Mouse (Mus musculus): ENCODE results near the gene Slc5a9. TPM values are rescaled to one million over a fixed set of nuclear protein-coding genes. Genes with fewer than 3 reads are reported as not detected.
"Not testable (repeated sequence)": the region's sequence is repeated elsewhere in the genome, so short reads cannot be mapped to it uniquely, and the experiment has no call there.

Gene Slc5a9
- polyA plus RNA-seq (2016; fragmentation: Nextera tagmentation; extraction: Ambion mirVana), result 0.20 and 0.25 TPM in 2 replicates

GRCm38 (mm10) chr4:111902775-111903174 is at the start of gene Slc5a9:
Slc5a9 (minus strand) TSS chr4:111902918.
- Histone ChIP-seq H3K4me1 (no peaks in the 10 kb centered on the region), H3K4me3 (no peak within 1 kb of the TSS), H3K36me3 (no peaks in the 10 kb centered on the region), H3K9ac (no peak within 1 kb of the TSS), H3K27me3 (no peaks in the 10 kb centered on the region), H3K27ac (no peak within 1 kb of the TSS), H3K4me2 (replicated peaks) (no peak within 1 kb of the TSS), H3K9me3 (no peaks in the 10 kb centered on the region)
- no peak for ATAC-seq (ENCODE audit: insufficient number of reproducible peaks, insufficient read depth, low FRiP score, low TSS enrichment)

GRCm38 (mm10) chr4:111919092-111919491 is 16.4 kb upstream of the Slc5a9 start, which contains the start of gene Skint8:
Skint8 (plus strand) TSS chr4:111919392.
- no peaks in the 10 kb centered on the region for H3K27me3 ChIP-seq
- no peaks in the 10 kb centered on the region for H3K4me1 ChIP-seq
- 83% methylated on average over 1 of the region's 1 CpGs for WGBS
- no peak within 1 kb of the TSS for H3K4me2 ChIP-seq (replicated peaks)
- no peak within 1 kb of the TSS for H3K4me3 ChIP-seq
- H3K36me3 ChIP-seq, result no peaks in the 10 kb centered on the region
- ATAC-seq (ENCODE audit: insufficient number of reproducible peaks, insufficient read depth, low FRiP score, low TSS enrichment), result no peak
- H3K9ac ChIP-seq, result no peak within 1 kb of the TSS
- no peak within 1 kb of the TSS for H3K27ac ChIP-seq
- no peaks in the 10 kb centered on the region for H3K9me3 ChIP-seq

- 41% methylated on average over 2 of the region's 2 CpGs for WGBS
- Histone ChIP-seq H3K9ac (no peak overlapping the region), H3K9me3 (no peaks in the 10 kb centered on the region), H3K4me3 (no peak overlapping the region), H3K36me3 (no peaks in the 10 kb centered on the region), H3K4me1 (no peaks in the 10 kb centered on the region), H3K27me3 (no peaks in the 10 kb centered on the region), H3K4me2 (replicated peaks) (no peak overlapping the region), H3K27ac (no peak overlapping the region)
- ATAC-seq (ENCODE audit: insufficient number of reproducible peaks, insufficient read depth, low FRiP score, low TSS enrichment), result no peak
Observed at GRCm38 (mm10) chr4:111907926-111908325, 5.2 kb upstream of the Slc5a9 start.

GRCm38 (mm10) chr4:111901473-111901872 is 1.2 kb downstream of the Slc5a9 start:
- no peak for ATAC-seq (ENCODE audit: insufficient number of reproducible peaks, insufficient read depth, low FRiP score, low TSS enrichment)
- no peaks in the 10 kb centered on the region for H3K27me3 ChIP-seq
- H3K4me3 ChIP-seq, result no peak overlapping the region

GRCm38 (mm10) chr4:111900491-111900890 is 2.2 kb downstream of the Slc5a9 start:
- not testable (repeated sequence) for H3K36me3 ChIP-seq; H3K4me1 ChIP-seq; H3K27me3 ChIP-seq; ATAC-seq (ENCODE audit: insufficient number of reproducible peaks, insufficient read depth, low FRiP score, low TSS enrichment); H3K4me3 ChIP-seq; H3K27ac ChIP-seq; H3K4me2 ChIP-seq (replicated peaks); H3K9me3 ChIP-seq; H3K9ac ChIP-seq
- 70% methylated on average over 1 of the region's 1 CpGs for WGBS

More at GRCm38 (mm10) chr4:111901473-111901872, 1.2 kb downstream of the Slc5a9 start:
- Histone ChIP-seq H3K27ac (no peak overlapping the region), H3K4me1 (no peaks in the 10 kb centered on the region), H3K4me2 (replicated peaks) (no peak overlapping the region), H3K9me3 (no peaks in the 10 kb centered on the region), H3K36me3 (no peaks in the 10 kb centered on the region), H3K9ac (no peak overlapping the region)
- WGBS, result 79% methylated on average over 1 of the region's 1 CpGs

GRCm38 (mm10) chr4:111898566-111898965 is 4.2 kb downstream of the Slc5a9 start:
- Histone ChIP-seq H3K36me3 (no peaks in the 10 kb centered on the region), H3K27me3 (no peaks in the 10 kb centered on the region), H3K9ac (no peak overlapping the region), H3K27ac (no peak overlapping the region), H3K4me2 (replicated peaks) (no peak overlapping the region), H3K4me1 (no peaks in the 10 kb centered on the region), H3K4me3 (no peak overlapping the region), H3K9me3 (no peaks in the 10 kb centered on the region)
- WGBS, result 69% methylated on average over 4 of the region's 4 CpGs
- ATAC-seq (ENCODE audit: insufficient number of reproducible peaks, insufficient read depth, low FRiP score, low TSS enrichment), result no peak

GRCm38 (mm10) chr4:111897755-111898154 is 5.0 kb downstream of the Slc5a9 start:
- no peaks in the 10 kb centered on the region for H3K9me3 ChIP-seq
- ATAC-seq (ENCODE audit: insufficient number of reproducible peaks, insufficient read depth, low FRiP score, low TSS enrichment), result no peak
- H3K36me3 ChIP-seq, result no peaks in the 10 kb centered on the region
- no peaks in the 10 kb centered on the region for H3K27me3 ChIP-seq
- H3K4me1 ChIP-seq, result no peaks in the 10 kb centered on the region
- H3K4me2 ChIP-seq (replicated peaks), result no peak overlapping the region
- no peak overlapping the region for H3K27ac ChIP-seq
- 40% methylated on average over 1 of the region's 1 CpGs for WGBS
- H3K4me3 ChIP-seq, result no peak overlapping the region
- no peak overlapping the region for H3K9ac ChIP-seq

GRCm38 (mm10) chr4:111892138-111892537 is 10.6 kb downstream of the Slc5a9 start:
- H3K4me2 ChIP-seq (replicated peaks), result no peak overlapping the region
- no peaks in the 10 kb centered on the region for H3K36me3 ChIP-seq
- no peaks in the 10 kb centered on the region for H3K4me1 ChIP-seq
- ATAC-seq (ENCODE audit: insufficient number of reproducible peaks, insufficient read depth, low FRiP score, low TSS enrichment), result no peak
- no peak overlapping the region for H3K4me3 ChIP-seq
- H3K27me3 ChIP-seq, result no peaks in the 10 kb centered on the region
- no peaks in the 10 kb centered on the region for H3K9me3 ChIP-seq
- no peak overlapping the region for H3K27ac ChIP-seq
- no peak overlapping the region for H3K9ac ChIP-seq

- no peaks in the 10 kb centered on the region for H3K27me3 ChIP-seq
- H3K36me3 ChIP-seq, result no peaks in the 10 kb centered on the region
- no peak overlapping the region for H3K9ac ChIP-seq
- H3K4me2 ChIP-seq (replicated peaks), result no peak overlapping the region
- H3K4me1 ChIP-seq, result no peaks in the 10 kb centered on the region
- WGBS, result 18% methylated on average over 4 of the region's 4 CpGs
- H3K4me3 ChIP-seq, result no peak overlapping the region
- ATAC-seq (ENCODE audit: insufficient number of reproducible peaks, insufficient read depth, low FRiP score, low TSS enrichment), result peak; percentile 71
- no peak overlapping the region for H3K27ac ChIP-seq
- no peaks in the 10 kb centered on the region for H3K9me3 ChIP-seq
Observed at GRCm38 (mm10) chr4:111886607-111887006, 16.1 kb downstream of the Slc5a9 start.

- Histone ChIP-seq H3K36me3 (no peaks in the 10 kb centered on the region), H3K4me1 (no peaks in the 10 kb centered on the region), H3K27ac (no peak overlapping the region), H3K4me3 (no peak overlapping the region), H3K9ac (no peak overlapping the region), H3K27me3 (no peaks in the 10 kb centered on the region), H3K9me3 (no peaks in the 10 kb centered on the region), H3K4me2 (replicated peaks) (0 out of 2 replicates have a peak overlapping the region, but pooled peaks have one; percentile 14)
- 11% methylated on average over 7 of the region's 7 CpGs for WGBS
- no peak for ATAC-seq (ENCODE audit: insufficient number of reproducible peaks, insufficient read depth, low FRiP score, low TSS enrichment)
Observed at GRCm38 (mm10) chr4:111886018-111886417, 16.7 kb downstream of the Slc5a9 start.

- Histone ChIP-seq H3K9me3 (no peaks in the 10 kb centered on the region), H3K27ac (no peak overlapping the region), H3K36me3 (no peaks in the 10 kb centered on the region), H3K4me2 (replicated peaks) (no peak overlapping the region), H3K4me3 (no peak overlapping the region), H3K27me3 (no peaks in the 10 kb centered on the region), H3K4me1 (no peaks in the 10 kb centered on the region), H3K9ac (no peak overlapping the region)
- 91% methylated on average over 12 of the region's 12 CpGs for WGBS
- ATAC-seq (ENCODE audit: insufficient number of reproducible peaks, insufficient read depth, low FRiP score, low TSS enrichment), result no peak
Observed at GRCm38 (mm10) chr4:111883543-111883942, 19.2 kb downstream of the Slc5a9 start.

- no peak overlapping the region for H3K9ac ChIP-seq
- 56% methylated on average over 4 of the region's 4 CpGs for WGBS
- H3K4me2 ChIP-seq (replicated peaks), result no peak overlapping the region
- ATAC-seq (ENCODE audit: insufficient number of reproducible peaks, insufficient read depth, low FRiP score, low TSS enrichment), result no peak
- no peaks in the 10 kb centered on the region for H3K4me1 ChIP-seq
- H3K9me3 ChIP-seq, result no peaks in the 10 kb centered on the region
- H3K36me3 ChIP-seq, result no peaks in the 10 kb centered on the region
- H3K27ac ChIP-seq, result no peak overlapping the region
- no peaks in the 10 kb centered on the region for H3K27me3 ChIP-seq
- no peak overlapping the region for H3K4me3 ChIP-seq
Observed at GRCm38 (mm10) chr4:111880112-111880875, 22.4 kb downstream of the Slc5a9 start.

Measured in embryonic facial prominence, embryonic 12.5 days (tissue).